Mouse (Mus musculus): ENCODE results near the gene Pafah1b1. TPM values are rescaled to one million over a fixed set of nuclear protein-coding genes. Genes with fewer than 3 reads are reported as not detected.

The Pafah1b1 gene
- polyA plus RNA-seq, 1 experiment from 2014 or later = 74.9 TPM

DNA sequence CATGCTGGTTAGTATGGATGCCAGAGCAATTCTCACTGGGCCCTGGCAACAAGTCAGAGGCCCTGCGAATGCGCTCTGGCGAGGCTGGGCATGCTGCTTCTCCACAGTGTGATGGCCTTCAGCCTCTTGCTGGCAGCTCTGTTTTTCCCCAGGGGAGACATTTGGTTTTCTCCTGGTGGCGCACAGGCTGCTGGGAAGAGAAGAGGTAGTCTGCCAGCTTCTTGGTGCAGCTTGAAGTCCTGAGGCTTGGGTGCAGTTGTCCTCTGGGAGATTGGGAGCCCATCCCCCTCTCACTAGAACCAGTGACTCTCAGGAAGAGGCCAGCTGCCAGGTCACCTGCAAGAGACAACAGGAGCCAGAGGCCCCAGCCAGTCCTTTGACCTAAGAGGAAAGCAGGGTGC lies 71.7 kb downstream of the Pafah1b1 start:
- H3K4me1 ChIP-seq = peaks cover 34% of the 10 kb centered on the region
- no peak overlapping the region for H3K4me3 ChIP-seq (replicated peaks)
- no peak overlapping the region for H3K27ac ChIP-seq
- peaks cover 12% of the 10 kb centered on the region for H3K36me3 ChIP-seq (replicated peaks)
- no peaks in the 10 kb centered on the region for H3K9me3 ChIP-seq
- H3K4me2 ChIP-seq = no peak overlapping the region
- ATAC-seq (ENCODE audit: low FRiP score) = no peak
- 86% methylated on average over 4 of the region's 4 CpGs for WGBS
- H3K27me3 ChIP-seq = no peaks in the 10 kb centered on the region
- no peak overlapping the region for H3K9ac ChIP-seq

DNA sequence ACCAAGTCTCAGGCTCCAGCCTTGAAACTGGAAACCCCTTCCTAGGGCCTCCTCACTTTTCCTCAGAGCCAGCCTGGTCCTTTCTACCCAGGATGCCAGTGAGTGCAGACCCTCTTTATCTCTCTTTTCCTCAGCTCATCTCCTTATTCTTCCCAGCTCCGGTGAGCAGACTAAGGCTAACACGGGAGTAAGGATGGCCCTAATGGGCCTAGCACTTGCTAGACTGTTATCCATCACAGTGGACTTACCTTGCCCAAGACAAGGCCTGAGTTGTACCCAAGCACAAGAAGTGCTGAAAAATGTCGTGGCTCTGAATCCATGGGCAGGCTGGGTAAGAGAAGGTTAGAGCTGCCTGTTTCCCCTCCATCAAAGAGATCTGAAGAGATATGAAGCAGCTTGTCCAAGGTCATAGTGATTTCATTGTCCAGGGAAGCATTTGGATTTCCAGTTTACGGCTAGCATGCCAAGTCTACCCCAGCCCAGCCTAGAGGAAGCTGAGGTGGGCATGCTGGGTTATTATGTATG lies 73.8 kb downstream of the Pafah1b1 start:
- 67% methylated on average over 4 of the region's 4 CpGs for WGBS
- H3K27ac ChIP-seq = no peak overlapping the region
- H3K36me3 ChIP-seq (replicated peaks) = 0 out of 2 replicates have a peak, but pooled peaks cover 4% of the 10 kb centered on the region
- H3K27me3 ChIP-seq = no peaks in the 10 kb centered on the region
- H3K4me1 ChIP-seq = peaks cover 34% of the 10 kb centered on the region
- peak overlapping the region; percentile 80 for H3K9ac ChIP-seq
- H3K4me2 ChIP-seq = peak overlapping the region; percentile 95
- H3K9me3 ChIP-seq = no peaks in the 10 kb centered on the region
- ATAC-seq (ENCODE audit: low FRiP score) = no peak
- peak overlapping the region; percentile 95 for H3K4me3 ChIP-seq (replicated peaks)

DNA sequence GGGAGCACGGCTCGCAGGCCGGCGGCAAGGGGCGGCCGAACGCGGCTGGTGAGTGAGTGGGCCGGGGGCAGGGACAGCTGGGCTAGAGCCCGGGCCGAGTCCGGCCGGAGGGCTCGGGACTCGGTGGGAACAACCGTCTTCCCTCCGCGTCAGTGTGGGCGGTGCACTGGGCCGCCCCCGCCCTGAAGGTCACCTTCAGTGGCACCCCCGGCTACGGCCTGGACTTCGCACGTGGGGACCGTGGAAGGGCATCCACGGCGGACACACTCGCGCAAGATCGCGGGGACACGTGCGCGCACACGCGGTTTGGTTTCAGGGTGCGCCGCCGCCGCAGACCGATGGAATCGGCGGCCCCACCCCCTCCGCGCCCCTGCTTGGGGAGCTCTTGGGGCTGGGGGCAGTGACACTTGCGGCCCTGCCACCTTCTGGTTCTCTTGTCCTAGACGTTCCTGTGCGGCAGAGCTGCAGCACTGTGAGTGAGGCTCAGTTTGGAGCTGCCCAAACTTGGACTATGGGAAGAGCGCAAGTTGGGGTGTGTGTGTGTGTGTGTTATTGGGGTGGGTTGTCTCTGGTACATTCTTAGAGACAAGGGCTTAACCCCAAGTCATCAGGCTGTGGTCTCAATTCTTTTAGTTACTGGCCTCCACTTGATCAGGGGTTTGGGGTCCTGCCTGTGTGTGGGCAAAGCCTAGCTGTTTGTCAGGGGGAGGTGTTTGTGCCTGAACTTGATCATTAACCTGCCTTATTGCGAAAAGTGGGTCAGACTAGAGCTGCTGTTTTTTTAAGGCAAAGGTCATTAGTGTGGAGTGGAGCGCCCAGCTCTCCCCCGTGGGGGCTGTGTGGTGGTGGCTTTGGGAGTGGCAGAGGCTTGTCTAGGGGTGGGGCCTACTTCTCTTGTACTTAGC lies 74.6 kb downstream of the Pafah1b1 start:
- peak overlapping the region; percentile 95 for H3K4me3 ChIP-seq (replicated peaks)
- H3K4me2 ChIP-seq = peak overlapping the region; percentile 95
- 3% methylated on average over 47 of the region's 53 CpGs for WGBS
- no peaks in the 10 kb centered on the region for H3K27me3 ChIP-seq
- ATAC-seq (ENCODE audit: low FRiP score) = peak; percentile 75
- 0 out of 2 replicates have a peak, but pooled peaks cover 4% of the 10 kb centered on the region for H3K36me3 ChIP-seq (replicated peaks)
- no peaks in the 10 kb centered on the region for H3K9me3 ChIP-seq
- H3K4me1 ChIP-seq = peaks cover 34% of the 10 kb centered on the region
- H3K9ac ChIP-seq = peak overlapping the region; percentile 80
- H3K27ac ChIP-seq = peak overlapping the region; percentile 67; the same call in 1 of the 2 replicates

DNA sequence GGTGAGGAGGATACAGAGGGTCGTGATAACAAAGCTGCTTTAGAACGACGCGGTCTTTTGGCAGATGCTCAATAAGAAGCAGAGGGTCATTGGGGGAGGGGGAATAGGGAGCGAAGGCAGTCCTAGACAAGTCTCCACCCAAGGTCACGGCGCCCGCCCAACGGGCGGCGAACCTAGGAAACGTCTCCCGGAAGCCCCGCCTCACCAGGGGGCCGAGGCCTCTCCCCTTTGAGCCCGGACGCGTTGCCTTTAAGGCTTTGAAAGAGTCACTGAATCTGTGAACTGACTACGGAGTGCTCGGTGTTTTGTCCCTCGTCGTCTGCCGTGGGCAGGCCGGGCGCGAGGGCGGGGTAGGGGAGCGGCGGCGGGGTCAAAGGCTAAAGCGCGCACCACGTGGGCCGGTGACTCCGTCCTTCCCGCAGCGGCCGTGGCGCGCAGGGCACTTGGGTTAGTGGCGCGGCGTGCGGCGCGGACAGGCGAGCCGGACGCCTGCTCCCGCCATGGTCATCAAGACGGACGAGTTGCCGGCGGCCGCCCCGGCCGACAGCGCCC lies 75.3 kb downstream of the Pafah1b1 start, which contains the start of gene Cluh:
Gene Cluh, plus strand, starts transcription at position 401 of the 552 bp plus-strand sequence.
- under 1% methylated on average over 57 of the region's 58 CpGs for WGBS
- ATAC-seq (ENCODE audit: low FRiP score) = peak; percentile 92
- peak within 1 kb of the TSS; percentile 80 for H3K9ac ChIP-seq
- no peaks in the 10 kb centered on the region for H3K27me3 ChIP-seq
- H3K36me3 ChIP-seq (replicated peaks) = 0 out of 2 replicates have a peak, but pooled peaks cover 4% of the 10 kb centered on the region
- peak within 1 kb of the TSS; percentile 95 for H3K4me3 ChIP-seq (replicated peaks)
- peak within 1 kb of the TSS; percentile 95 for H3K4me2 ChIP-seq
- no peaks in the 10 kb centered on the region for H3K9me3 ChIP-seq
- H3K4me1 ChIP-seq = peaks cover 34% of the 10 kb centered on the region
- peak within 1 kb of the TSS; percentile 67 for H3K27ac ChIP-seq

DNA sequence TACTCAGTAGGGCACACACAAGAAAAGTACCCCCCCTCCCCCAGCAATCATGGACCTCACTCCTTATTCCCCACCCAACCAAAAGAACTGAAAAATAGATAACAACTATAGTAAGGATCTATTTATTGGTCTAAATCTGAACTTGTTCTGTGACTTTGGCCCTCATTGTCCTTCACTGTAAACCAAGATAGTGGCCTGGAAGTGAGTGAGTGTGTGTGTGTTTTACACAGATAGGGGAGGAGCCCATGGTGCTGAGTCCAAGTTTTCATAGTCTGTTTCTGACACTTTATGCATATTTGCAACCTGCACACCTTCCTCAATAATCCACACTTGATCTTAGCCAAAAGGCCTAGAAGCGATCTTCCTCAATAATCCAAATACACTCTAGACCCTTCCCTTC lies 75.8 kb downstream of the Pafah1b1 start:
- ATAC-seq (ENCODE audit: low FRiP score) = peak; percentile 10; the same call in 1 of the 2 replicates

DNA sequence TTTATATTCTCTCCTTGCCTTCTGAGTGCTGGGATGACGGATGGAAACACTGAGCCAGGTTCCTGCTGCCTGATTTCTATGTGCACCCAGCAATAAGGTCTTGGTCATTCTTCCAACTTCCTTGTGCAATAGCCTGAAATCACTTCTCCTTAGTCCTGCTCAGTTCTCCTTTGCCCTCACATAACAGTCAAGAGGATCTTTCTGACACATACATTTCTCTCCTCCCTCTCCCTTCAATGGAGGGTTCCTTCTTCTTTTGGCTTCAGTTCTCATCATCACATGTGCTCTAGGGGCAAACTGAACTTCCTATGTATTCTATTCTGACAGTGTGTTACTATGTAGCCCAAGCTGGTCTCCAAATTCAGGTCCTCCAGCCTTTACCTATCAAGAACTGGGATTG lies 76.5 kb downstream of the Pafah1b1 start:
- Histone ChIP-seq H3K9ac (no peak overlapping the region), H3K4me3 (replicated peaks) (no peak overlapping the region), H3K27ac (no peak overlapping the region), H3K4me2 (no peak overlapping the region), H3K4me1 (peaks cover 34% of the 10 kb centered on the region), H3K27me3 (no peaks in the 10 kb centered on the region), H3K36me3 (replicated peaks) (no peaks in the 10 kb centered on the region), H3K9me3 (no peaks in the 10 kb centered on the region)
- ATAC-seq (ENCODE audit: low FRiP score) = no peak
- WGBS = 100% methylated on average over 1 of the region's 1 CpGs

More for the DNA sequence above, 75.8 kb downstream of the Pafah1b1 start:
- H3K4me2 ChIP-seq = peak overlapping the region; percentile 95
- H3K36me3 ChIP-seq (replicated peaks) = 0 out of 2 replicates have a peak, but pooled peaks cover 2% of the 10 kb centered on the region
- H3K27me3 ChIP-seq = no peaks in the 10 kb centered on the region
- no peaks in the 10 kb centered on the region for H3K9me3 ChIP-seq
- 11% methylated on average over 1 of the region's 1 CpGs for WGBS
- peak overlapping the region; percentile 80 for H3K9ac ChIP-seq
- peak overlapping the region; percentile 67 for H3K27ac ChIP-seq
- peak overlapping the region; percentile 95 for H3K4me3 ChIP-seq (replicated peaks)
- H3K4me1 ChIP-seq = peaks cover 34% of the 10 kb centered on the region

DNA sequence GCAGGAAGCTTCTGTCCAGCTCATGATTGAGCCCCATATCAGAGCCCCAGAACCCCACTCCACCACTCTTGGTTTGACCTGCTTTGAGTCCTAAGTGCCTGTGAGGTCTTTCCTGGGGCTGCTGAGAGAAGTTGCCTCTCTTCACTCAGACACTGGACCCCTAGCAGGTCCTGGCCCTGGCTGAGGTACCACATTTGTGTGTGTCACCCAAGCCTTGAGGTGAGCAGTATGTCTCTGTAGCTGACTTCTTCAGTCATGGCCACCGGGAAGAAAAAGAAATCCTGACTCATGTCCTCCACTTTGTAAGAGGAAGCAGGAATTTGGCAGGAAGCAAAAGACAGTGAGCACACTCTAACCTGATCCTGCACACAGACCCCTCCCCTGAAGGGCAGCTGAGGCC lies 84.8 kb downstream of the Pafah1b1 start:
- Histone ChIP-seq H3K4me2 (no peak overlapping the region), H3K9me3 (no peaks in the 10 kb centered on the region), H3K27ac (no peak overlapping the region), H3K9ac (no peak overlapping the region), H3K36me3 (replicated peaks) (no peaks in the 10 kb centered on the region), H3K4me3 (replicated peaks) (no peak overlapping the region), H3K27me3 (peaks cover 32% of the 10 kb centered on the region), H3K4me1 (peaks cover 15% of the 10 kb centered on the region)
- ATAC-seq (ENCODE audit: low FRiP score) = no peak
- 63% methylated on average over 1 of the region's 1 CpGs for WGBS

DNA sequence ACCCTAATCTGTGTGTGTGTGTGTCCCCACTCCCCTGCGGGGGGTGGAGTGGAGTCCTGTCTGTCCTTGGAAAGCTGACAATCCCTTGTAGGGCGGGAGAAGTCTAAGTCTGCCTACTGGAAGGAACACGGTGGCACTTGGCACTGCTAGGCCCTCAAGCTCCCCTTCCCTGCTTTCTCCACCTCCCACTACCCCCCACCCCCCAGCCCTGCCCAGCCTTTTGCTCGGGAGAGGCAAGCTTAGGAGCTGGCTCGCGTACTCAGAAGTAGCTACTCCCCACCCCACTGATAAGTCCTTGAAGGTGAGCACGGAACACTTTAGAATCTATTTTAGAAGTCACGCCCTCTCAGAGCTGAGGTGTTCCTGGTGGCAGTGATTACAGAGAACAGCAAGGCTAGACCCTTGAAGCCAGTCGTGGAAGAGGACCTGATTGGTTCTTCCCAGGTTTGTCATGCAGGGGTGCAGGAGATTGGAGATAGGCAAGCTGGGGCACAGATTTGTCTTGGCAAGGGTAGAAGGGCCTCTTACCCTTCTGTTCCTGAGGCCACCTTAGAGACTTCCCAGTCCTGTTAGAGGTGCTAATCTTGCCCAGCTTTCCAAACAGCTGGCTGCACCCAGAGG lies 85.6 kb downstream of the Pafah1b1 start:
- Histone ChIP-seq H3K27me3 (peaks cover 32% of the 10 kb centered on the region), H3K4me3 (replicated peaks) (peak overlapping the region; percentile 65), H3K4me2 (peak overlapping the region; percentile 78), H3K36me3 (replicated peaks) (no peaks in the 10 kb centered on the region), H3K9me3 (no peaks in the 10 kb centered on the region), H3K9ac (peak overlapping the region; percentile 84), H3K4me1 (peaks cover 15% of the 10 kb centered on the region), H3K27ac (0 out of 2 replicates have a peak overlapping the region, but pooled peaks have one; percentile 86)
- WGBS = 10% methylated on average over 9 of the region's 9 CpGs
- ATAC-seq (ENCODE audit: low FRiP score) = peak; percentile 47; the same call in 1 of the 2 replicates

DNA sequence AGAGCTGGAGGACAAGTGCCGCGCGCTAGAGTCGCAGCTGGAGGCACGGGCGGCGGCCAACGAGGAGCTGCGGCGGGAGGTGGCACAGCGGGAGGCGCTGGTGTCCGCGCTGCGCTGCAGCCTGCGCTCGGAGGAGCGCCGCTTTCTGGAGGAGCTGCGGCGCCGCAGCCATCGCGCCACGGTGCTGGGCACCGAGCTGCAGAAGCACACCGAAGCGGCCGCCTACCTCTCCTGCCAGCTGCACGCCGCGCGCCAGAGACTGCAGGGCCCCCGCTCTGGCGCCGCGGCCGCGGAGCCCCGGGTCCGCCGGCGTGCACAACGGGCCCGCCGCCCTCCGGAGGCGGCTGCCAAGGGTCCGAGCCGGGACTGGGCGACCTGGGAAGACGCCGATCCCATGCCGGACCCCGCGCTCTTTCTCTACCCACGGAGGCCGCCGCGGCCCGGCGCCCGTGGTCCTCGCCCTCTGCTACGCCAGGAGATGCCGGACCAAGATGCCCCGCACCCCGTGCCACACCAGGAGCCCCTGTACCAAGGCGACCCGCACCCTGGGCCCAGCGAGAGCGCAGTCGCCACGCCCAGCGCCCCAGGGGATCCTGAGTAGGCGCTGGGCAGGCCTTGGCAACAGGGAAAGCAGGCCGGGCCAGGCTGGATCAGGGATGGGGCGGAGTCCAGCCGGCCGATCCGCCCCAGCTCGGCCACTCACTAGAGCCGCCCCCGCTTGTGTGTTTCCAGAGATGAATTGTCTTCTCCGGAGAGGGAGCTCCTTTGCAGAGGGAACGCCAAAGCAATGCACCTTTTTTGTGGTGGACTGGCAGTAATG lies 86.3 kb downstream of the Pafah1b1 start:
- peak overlapping the region; percentile 65 for H3K4me3 ChIP-seq (replicated peaks)
- H3K9ac ChIP-seq = peak overlapping the region; percentile 84
- WGBS = under 1% methylated on average over 86 of the region's 86 CpGs
- H3K27me3 ChIP-seq = peaks cover 32% of the 10 kb centered on the region
- peak overlapping the region; percentile 86 for H3K27ac ChIP-seq
- peak; percentile 87 for ATAC-seq (ENCODE audit: low FRiP score)
- H3K9me3 ChIP-seq = no peaks in the 10 kb centered on the region
- H3K4me1 ChIP-seq = peaks cover 15% of the 10 kb centered on the region
- no peaks in the 10 kb centered on the region for H3K36me3 ChIP-seq (replicated peaks)
- peak overlapping the region; percentile 78 for H3K4me2 ChIP-seq

DNA sequence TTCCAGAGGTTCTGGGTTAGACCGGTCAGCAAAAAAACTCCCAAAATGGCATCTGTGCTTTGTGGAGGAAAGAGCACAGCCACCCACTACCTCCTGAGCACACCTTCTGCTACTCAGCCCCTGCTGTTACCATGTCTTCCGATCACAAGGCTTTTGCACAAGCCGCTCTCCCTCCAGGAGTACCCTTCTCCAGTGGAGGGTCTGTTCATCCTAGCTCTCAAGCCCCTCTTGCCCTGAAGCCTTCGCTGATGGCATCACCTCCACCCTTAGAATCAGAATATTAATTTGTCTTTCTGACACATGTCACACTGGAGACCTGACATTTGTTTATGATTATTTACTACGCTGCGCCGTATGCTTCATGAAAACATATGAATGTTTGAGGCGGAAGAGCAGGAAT lies 87.0 kb downstream of the Pafah1b1 start:
- Histone ChIP-seq H3K4me2 (peak overlapping the region; percentile 78), H3K9me3 (no peaks in the 10 kb centered on the region), H3K36me3 (replicated peaks) (no peaks in the 10 kb centered on the region), H3K27me3 (peaks cover 32% of the 10 kb centered on the region), H3K4me3 (replicated peaks) (peak overlapping the region; percentile 65), H3K4me1 (peaks cover 15% of the 10 kb centered on the region), H3K9ac (peak overlapping the region; percentile 84), H3K27ac (peak overlapping the region; percentile 86)
- 22% methylated on average over 8 of the region's 8 CpGs for WGBS
- peak; percentile 4; the same call in 1 of the 2 replicates for ATAC-seq (ENCODE audit: low FRiP score)

DNA sequence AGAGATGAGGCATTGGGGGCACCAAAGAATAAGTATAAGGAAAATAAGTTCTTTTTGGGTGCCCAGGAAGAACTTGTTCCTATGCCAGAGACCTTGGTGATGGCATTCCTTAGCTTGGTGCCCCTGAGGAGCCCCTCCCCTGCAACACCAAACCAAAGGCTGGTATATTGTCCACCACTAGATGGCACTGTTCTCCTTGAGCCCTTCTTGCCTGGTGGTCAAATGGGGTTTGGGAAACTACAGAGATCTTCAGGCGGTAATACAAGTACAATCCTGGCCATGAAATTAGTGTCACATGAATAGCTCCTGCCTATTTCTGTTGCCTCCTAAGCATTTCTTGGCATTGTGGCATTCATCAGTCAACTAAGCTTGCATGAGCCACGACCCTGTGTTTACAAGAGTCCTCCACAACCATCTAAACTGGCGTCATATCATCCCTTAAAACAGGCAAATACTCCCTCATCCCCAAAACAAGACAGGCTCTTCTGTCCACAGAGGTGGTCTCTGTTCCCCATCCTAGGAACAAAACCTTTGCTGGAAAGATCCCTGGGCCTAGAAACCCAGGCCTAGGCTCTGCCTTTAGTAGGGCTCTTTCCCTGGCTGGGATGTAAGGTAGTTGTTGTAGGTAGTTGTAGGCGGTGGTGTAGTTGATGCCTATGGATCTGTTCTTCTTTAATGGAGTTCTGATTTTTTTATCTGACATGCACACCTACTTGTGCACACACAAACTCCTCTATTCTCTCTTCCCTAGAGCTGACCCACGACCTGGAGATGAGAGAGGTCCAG lies 89.8 kb downstream of the Pafah1b1 start:
- ATAC-seq (ENCODE audit: low FRiP score) = no peak
- H3K36me3 ChIP-seq (replicated peaks) = no peaks in the 10 kb centered on the region
- peaks cover 16% of the 10 kb centered on the region for H3K27me3 ChIP-seq
- H3K4me3 ChIP-seq (replicated peaks) = no peak overlapping the region
- 63% methylated on average over 5 of the region's 5 CpGs for WGBS
- H3K4me2 ChIP-seq = no peak overlapping the region
- H3K4me1 ChIP-seq = peaks cover 17% of the 10 kb centered on the region
- no peak overlapping the region for H3K27ac ChIP-seq
- no peaks in the 10 kb centered on the region for H3K9me3 ChIP-seq
- no peak overlapping the region for H3K9ac ChIP-seq
